Mouse (Mus musculus) heart, embryonic 10.5 days (tissue): ENCODE data around the gene Foxj1. TPM values are rescaled to one million over a fixed set of nuclear protein-coding genes. Genes with fewer than 3 reads are reported as not detected.

ENCODE experiments used
- DNase-seq: peaks from one replicate; pipeline ENCODE4 v3.0.0-alpha.2; 2017; ENCODE audit warnings: low spot score
- H3K27ac ChIP-seq: fragments of 300-500 bp; sonication (generic); 2 replicates; pipeline ENCODE4 v1.5.1; 2016; ENCODE audit warnings: mild to moderate bottlenecking
- H3K27me3 ChIP-seq: fragments of 300-500 bp; sonication (generic); 2 replicates; pipeline ENCODE4 v1.6.1; 2016; ENCODE audit warnings: mild to moderate bottlenecking; ENCODE audit not compliant: poor library complexity, insufficient read depth, severe bottlenecking
- H3K36me3 ChIP-seq: fragments of 300-500 bp; sonication (generic); 2 replicates; pipeline ENCODE4 v1.6.1; 2016; ENCODE audit warnings: mild to moderate bottlenecking, moderate library complexity
- H3K4me1 ChIP-seq: fragments of 300-500 bp; sonication (generic); 2 replicates; pipeline ENCODE4 v1.6.1; 2016; ENCODE audit warnings: mild to moderate bottlenecking
- H3K4me3 ChIP-seq: fragments of 300-500 bp; sonication (generic); 2 replicates; pipeline ENCODE4 v1.5.1; 2016; ENCODE audit warnings: mild to moderate bottlenecking, moderate library complexity
- H3K9me3 ChIP-seq: fragments of 300-500 bp; sonication (generic); 2 replicates; pipeline ENCODE4 v1.6.1; 2016; ENCODE audit warnings: mild to moderate bottlenecking, moderate library complexity
- WGBS: fragments of 180-500 bp; shearing (Covaris S2); methylation state at CpG from one replicate; pipeline ENCODE4 v1.1.7; 2016; 5-methylcytosine and 5-hydroxymethylcytosine counted together
- polyA plus RNA-seq: library from polyadenylated mRNA; unstranded; fragments of >200 nt; fragmentation: Nextera tagmentation; extraction: Ambion mirVana; gene quantifications from 2 replicates; pipeline ENCODE4 v1.2.1, GENCODE M21; 2016

The Foxj1 gene
- polyA plus RNA-seq, 1 experiment from 2014 or later = 0.74 TPM

DNA sequence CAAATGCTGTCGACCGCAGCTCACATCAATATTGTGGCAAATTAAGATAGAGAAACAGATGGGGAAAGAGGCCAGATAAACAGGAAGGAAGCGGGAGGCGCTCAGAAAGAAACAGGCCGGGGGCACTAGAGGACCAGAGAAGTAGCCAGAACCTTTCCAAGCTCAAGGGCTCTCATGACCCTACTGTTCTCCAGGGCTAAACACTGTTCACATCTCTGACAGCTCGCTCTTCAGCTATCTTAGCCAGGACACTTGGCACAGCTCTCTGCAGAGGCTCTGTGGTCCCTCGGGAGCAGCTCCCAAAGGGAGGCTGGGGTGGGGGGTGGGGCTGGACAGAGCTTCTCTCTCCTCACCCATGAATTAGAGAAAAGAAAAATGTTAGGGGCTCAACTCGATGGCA, 44.6 kb downstream of the Foxj1 start:
- Histone ChIP-seq H3K36me3 (peaks cover 77% of the 10 kb centered on the region), H3K9me3 (no peaks in the 10 kb centered on the region), H3K4me3 (no peak overlapping the region), H3K27me3 (peaks cover 17% of the 10 kb centered on the region), H3K27ac (no peak overlapping the region), H3K4me1 (peaks cover 51% of the 10 kb centered on the region)
- no peak for DNase-seq
- WGBS = 61% methylated on average over 8 of the region's 8 CpGs

DNA sequence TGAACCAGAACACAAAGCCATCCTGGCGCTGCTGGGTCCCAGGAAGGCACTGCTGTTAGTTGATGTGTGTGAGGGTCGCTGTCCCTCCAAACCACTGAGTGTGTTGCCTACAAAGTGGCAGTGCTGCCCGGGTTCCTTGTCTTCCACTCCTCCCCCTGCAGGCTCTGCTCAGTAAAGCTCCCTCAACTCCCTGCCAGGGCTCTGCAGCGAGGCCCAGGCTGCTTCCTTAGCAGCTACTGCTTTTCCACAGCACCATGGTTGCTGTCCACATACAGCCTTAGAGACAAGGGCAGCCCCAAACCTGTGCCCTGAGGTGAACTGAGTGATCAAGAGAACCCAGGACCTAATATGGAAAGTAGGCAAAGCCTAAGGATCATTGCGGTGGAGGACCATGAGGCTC, 47.8 kb downstream of the Foxj1 start:
- Histone ChIP-seq H3K4me3 (no peak overlapping the region), H3K27me3 (peaks cover 41% of the 10 kb centered on the region), H3K36me3 (peaks cover 48% of the 10 kb centered on the region), H3K27ac (no peak overlapping the region), H3K4me1 (peaks cover 45% of the 10 kb centered on the region), H3K9me3 (no peaks in the 10 kb centered on the region)
- 68% methylated on average over 5 of the region's 5 CpGs for WGBS
- DNase-seq = no peak

DNA sequence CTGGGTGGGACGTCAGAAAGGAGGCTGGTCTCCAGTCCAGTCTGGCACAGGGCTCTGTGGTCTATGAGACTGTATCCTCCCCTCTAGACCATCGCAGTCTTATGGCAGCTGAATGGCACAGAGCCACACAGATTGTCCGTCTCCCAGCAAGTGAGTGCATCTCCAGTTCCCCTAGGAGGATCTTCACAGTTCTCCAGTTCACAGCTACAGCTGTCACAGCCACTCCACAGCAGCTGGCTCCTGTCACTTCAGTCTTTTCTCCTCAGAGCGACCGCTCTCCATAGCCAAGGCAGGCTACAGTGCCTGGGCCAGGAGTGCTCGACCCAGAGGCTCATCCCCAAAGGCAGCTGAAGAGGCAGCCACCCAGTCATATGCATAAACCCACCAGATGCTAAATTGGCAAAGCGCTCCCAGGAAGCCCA, 49.4 kb downstream of the Foxj1 start:
- H3K4me3 ChIP-seq = no peak overlapping the region
- 63% methylated on average over 7 of the region's 7 CpGs for WGBS
- H3K9me3 ChIP-seq = no peaks in the 10 kb centered on the region
- no peak for DNase-seq
- H3K27me3 ChIP-seq = peaks cover 57% of the 10 kb centered on the region
- peaks cover 50% of the 10 kb centered on the region for H3K4me1 ChIP-seq
- H3K36me3 ChIP-seq = peaks cover 36% of the 10 kb centered on the region
- H3K27ac ChIP-seq = no peak overlapping the region

DNA sequence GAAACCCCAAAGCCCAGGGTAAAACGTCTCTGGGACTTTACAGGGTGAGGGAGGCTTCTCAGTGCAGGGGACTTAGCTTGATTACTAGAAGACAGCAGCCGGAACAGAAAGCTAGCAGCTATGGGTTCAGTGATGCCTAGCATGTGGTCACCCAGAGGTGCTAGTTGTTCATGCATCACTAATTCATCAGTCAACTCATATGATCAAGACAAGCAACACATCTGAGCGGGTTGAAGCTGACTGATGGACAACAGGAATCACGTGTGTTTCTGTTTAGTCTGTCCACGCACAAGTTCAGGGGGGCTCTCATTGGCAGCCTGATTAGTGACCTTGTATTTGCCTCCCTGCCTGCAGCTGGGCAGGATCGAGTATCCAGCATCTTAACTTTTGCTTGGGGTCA, 51.2 kb downstream of the Foxj1 start:
- Histone ChIP-seq H3K27me3 (peaks cover 69% of the 10 kb centered on the region), H3K4me1 (peaks cover 39% of the 10 kb centered on the region), H3K36me3 (peaks cover 20% of the 10 kb centered on the region), H3K27ac (no peak overlapping the region), H3K9me3 (no peaks in the 10 kb centered on the region), H3K4me3 (no peak overlapping the region)
- DNase-seq = no peak
- 57% methylated on average over 6 of the region's 6 CpGs for WGBS

DNA sequence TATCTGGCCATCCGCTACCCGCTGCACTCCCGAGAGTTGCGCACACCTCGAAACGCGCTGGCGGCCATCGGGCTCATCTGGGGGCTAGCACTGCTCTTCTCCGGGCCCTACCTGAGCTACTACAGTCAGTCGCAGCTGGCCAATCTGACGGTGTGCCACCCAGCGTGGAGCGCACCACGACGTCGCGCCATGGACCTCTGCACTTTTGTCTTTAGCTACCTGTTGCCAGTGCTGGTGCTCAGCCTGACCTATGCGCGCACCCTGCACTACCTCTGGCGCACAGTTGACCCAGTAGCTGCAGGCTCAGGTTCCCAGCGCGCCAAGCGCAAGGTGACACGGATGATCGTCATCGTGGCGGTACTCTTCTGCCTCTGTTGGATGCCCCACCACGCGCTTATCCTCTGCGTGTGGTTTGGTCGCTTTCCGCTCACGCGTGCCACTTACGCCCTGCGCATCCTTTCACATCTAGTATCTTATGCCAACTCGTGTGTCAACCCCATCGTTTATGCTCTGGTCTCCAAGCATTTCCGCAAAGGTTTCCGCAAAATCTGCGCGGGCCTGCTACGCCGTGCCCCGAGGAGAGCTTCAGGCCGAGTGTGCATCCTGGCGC, 52.2 kb downstream of the Foxj1 start:
- Histone ChIP-seq H3K27me3 (peaks cover 69% of the 10 kb centered on the region), H3K4me1 (peaks cover 30% of the 10 kb centered on the region), H3K9me3 (no peaks in the 10 kb centered on the region), H3K36me3 (peaks cover 10% of the 10 kb centered on the region), H3K4me3 (peak overlapping the region; percentile 16), H3K27ac (no peak overlapping the region)
- 10% methylated on average over 48 of the region's 48 CpGs for whole genome bisulfite sequencing
- DNase-seq = no peak

DNA sequence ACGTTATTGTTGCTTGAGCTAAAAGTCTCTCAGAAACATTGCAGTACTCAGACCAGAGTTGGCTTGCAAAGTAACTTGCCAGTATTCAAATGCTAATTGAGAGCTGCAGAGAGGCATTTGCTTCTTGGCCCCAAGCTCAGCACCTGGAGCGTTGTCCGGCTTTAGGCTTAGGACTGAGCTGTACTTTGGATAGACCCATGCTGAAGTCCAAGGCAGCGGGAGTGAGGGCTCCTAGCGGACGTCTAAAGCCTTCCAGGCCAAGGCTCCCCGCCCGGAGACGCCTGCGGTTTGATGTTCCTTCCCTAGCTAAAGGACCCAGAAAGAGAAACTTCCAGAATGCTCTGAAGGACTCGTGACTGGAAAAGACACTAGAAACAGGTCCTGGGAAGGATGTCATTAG, 53.1 kb downstream of the Foxj1 start:
- H3K4me1 ChIP-seq = peaks cover 21% of the 10 kb centered on the region
- H3K27ac ChIP-seq = no peak overlapping the region
- H3K9me3 ChIP-seq = no peaks in the 10 kb centered on the region
- no peak for DNase-seq
- H3K4me3 ChIP-seq = peak overlapping the region; percentile 52
- peaks cover under 1% of the 10 kb centered on the region; the same call in 1 of the 2 replicates for H3K36me3 ChIP-seq
- H3K27me3 ChIP-seq = peaks cover 69% of the 10 kb centered on the region
- 4% methylated on average over 11 of the region's 11 CpGs for WGBS

DNA sequence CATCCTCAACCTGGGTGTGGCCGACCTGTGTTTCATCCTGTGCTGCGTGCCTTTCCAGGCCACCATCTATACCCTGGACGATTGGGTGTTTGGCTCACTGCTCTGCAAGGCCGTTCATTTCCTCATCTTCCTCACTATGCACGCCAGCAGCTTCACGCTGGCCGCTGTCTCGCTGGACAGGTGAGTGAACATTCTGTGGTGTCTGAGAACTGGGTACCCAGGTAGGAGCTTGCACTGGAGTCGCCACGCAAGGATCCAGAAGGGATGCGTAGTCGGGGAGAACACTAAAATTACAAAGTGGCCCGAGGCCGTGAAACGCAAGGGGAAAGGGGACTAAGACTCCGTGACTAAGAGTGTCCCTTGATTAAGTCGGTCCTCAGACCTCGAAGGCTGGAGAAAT, 53.5 kb downstream of the Foxj1 start:
- Histone ChIP-seq H3K27ac (no peak overlapping the region), H3K4me1 (peaks cover 21% of the 10 kb centered on the region), H3K36me3 (no peaks in the 10 kb centered on the region), H3K4me3 (peak overlapping the region; percentile 52), H3K27me3 (peaks cover 69% of the 10 kb centered on the region), H3K9me3 (no peaks in the 10 kb centered on the region)
- WGBS = 2% methylated on average over 18 of the region's 18 CpGs
- no peak for DNase-seq

DNA sequence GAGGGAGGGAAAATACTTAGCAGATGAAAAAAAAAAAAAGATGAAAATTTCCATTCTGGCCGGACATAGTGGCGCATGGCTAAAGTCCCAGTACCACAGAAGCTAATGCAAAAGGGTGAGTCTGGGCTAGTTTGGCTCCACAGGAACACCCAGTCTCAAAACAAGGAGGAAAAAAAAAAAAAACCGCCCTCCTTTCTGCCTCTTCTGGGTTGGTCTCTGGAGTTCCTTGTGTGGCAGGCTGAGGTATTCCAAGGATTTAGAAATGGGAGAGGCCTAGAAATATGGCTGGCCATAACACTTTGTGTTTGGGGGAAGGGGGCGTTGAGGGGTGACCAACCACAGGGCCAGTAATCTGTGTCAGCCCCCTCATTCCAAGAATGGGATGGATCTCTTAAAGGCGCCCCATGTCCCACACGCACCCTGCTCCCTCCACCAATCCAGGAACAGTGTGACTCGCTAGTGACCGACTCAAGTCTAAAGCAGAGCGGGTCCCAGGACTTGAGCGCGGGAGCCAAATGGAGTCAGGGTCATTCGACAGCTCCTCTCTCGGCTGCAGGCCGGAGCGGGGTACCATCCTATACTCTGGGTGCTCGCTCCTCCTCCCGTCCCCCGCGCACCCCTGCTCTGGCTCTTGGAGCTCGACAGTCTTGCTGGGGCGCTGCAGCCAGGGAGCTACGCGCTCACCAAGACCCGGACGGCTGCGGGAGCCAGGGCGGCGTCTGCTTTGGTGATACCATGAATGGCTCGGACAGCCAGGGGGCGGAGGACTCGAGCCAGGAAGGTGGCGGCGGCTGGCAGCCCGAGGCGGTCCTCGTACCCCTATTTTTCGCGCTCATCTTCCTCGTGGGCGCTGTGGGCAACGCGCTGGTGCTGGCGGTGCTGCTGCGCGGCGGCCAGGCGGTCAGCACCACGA, 54.2 kb downstream of the Foxj1 start, which contains the start of gene Galr2:
TSS of gene Galr2 (plus strand) at position 189 of the 913 bp plus-strand sequence.
- H3K4me1 ChIP-seq = peaks cover 21% of the 10 kb centered on the region
- H3K4me3 ChIP-seq = peak within 1 kb of the TSS; percentile 52
- no peaks in the 10 kb centered on the region for H3K9me3 ChIP-seq
- WGBS = 6% methylated on average over 48 of the region's 48 CpGs
- no peaks in the 10 kb centered on the region for H3K36me3 ChIP-seq
- DNase-seq = no peak
- H3K27ac ChIP-seq = no peak within 1 kb of the TSS
- peaks cover 64% of the 10 kb centered on the region for H3K27me3 ChIP-seq

Other genes starting within 250 kb of the Foxj1 start
- gene Wbp2, start 248.4 kb downstream of the Foxj1 start, polyA plus RNA-seq = 122 and 158 TPM in 2 replicates
- 25.9 and 38.7 TPM in 2 replicates for gene Trim47, start 208.2 kb downstream of the Foxj1 start, polyA plus RNA-seq
- 3.6 and 3.8 TPM in 2 replicates for gene Trim65, start 204.3 kb downstream of the Foxj1 start, polyA plus RNA-seq
- 112 and 127 TPM in 2 replicates for gene Mrpl38, start 196.5 kb downstream of the Foxj1 start, polyA plus RNA-seq
- gene Fbf1, start 167.2 kb downstream of the Foxj1 start, polyA plus RNA-seq = 27.7 and 30.6 TPM in 2 replicates
- gene Ten1, start 136.5 kb downstream of the Foxj1 start, polyA plus RNA-seq = 87.6 and 99.5 TPM in 2 replicates
- gene Acox1, start 136.4 kb downstream of the Foxj1 start, polyA plus RNA-seq = 24.5 and 32.7 TPM in 2 replicates
- gene Evpl, start 97.3 kb downstream of the Foxj1 start, polyA plus RNA-seq = 0.67 and 1.5 TPM in 2 replicates
- 90.7 and 101 TPM in 2 replicates for gene Srp68, start 61.2 kb downstream of the Foxj1 start, polyA plus RNA-seq
- 0.07 and 0.21 TPM in 2 replicates for gene Galr2, start 54.5 kb downstream of the Foxj1 start, polyA plus RNA-seq
- 48.7 and 56.4 TPM in 2 replicates for gene Exoc7, start 28.2 kb downstream of the Foxj1 start, polyA plus RNA-seq
- gene Rnf157, start 77.6 kb upstream of the Foxj1 start, polyA plus RNA-seq = 7.3 and 8.5 TPM in 2 replicates
- 36.1 and 40.5 TPM in 2 replicates for gene Ubald2, start 98.7 kb upstream of the Foxj1 start, polyA plus RNA-seq
- gene Qrich2, start 130.8 kb upstream of the Foxj1 start, polyA plus RNA-seq = 0.30 TPM in 1 of 2 replicates, not detected in the other
- gene Prpsap1, start 158.8 kb upstream of the Foxj1 start, polyA plus RNA-seq = 120 and 142 TPM in 2 replicates
- 2.3 and 2.7 TPM in 2 replicates for gene Sphk1, start 195.5 kb upstream of the Foxj1 start, polyA plus RNA-seq
- gene Ube2o, start 246.0 kb upstream of the Foxj1 start, polyA plus RNA-seq = 8.5 and 10.3 TPM in 2 replicates